Mouse (Mus musculus): ENCODE data around the gene Gm45618. TPM values are rescaled to one million over a fixed set of nuclear protein-coding genes. Genes with fewer than 3 reads are reported as not detected.
"Not testable (repeated sequence)": the region's sequence is repeated elsewhere in the genome, so short reads cannot be mapped to it uniquely, and the experiment has no call there.

Gm45618 gene
- polyA plus RNA-seq, 1 experiment: not detected

DNA sequence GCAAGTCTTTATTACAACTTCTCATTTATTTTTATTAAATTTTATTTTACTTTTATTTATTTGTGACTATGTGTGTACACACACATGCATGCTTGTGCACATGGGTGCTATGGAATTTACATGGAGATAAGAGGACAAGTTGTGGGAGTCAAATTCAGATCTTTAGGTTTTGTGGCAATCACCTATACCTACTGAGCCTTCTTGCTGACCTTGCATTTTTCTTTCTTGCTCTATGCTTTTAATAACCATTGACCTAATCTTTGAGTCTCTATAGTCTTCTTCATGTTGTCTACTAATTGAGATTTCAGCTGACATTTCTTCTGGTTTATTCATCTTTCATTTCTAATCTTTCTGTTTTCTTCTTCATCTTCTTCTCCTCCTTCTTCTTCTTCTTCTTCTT lies 28.1 kb upstream of the Gm45618 start:
- no peak overlapping the region for H3K4me3 ChIP-seq (ENCODE audit: control insufficient read depth, insufficient read depth, low read length)
- no peaks in the 10 kb centered on the region for H3K4me1 ChIP-seq (replicated peaks; ENCODE audit: control insufficient read depth, insufficient read depth, low read length)
- H3K27me3 ChIP-seq (ENCODE audit: control insufficient read depth, insufficient read depth, low read length): no peaks in the 10 kb centered on the region
- TF ChIP-seq POLR2A (IDR thresholded peaks at IDR 0.05; ENCODE audit: control insufficient read depth, extremely low read depth, insufficient read depth, low read length, poor library complexity) (no peak), CTCF (IDR thresholded peaks at IDR 0.05; ENCODE audit: borderline replicate concordance, control insufficient read depth, extremely low read depth, insufficient read depth, low read length, poor library complexity) (no peak)
- no peak for DNase-seq
- H3K27ac ChIP-seq (ENCODE audit: control insufficient read depth, insufficient read depth, low read length): no peak overlapping the region
- no peaks in the 10 kb centered on the region for H3K36me3 ChIP-seq (ENCODE audit: control insufficient read depth, insufficient read depth, low read length)

DNA sequence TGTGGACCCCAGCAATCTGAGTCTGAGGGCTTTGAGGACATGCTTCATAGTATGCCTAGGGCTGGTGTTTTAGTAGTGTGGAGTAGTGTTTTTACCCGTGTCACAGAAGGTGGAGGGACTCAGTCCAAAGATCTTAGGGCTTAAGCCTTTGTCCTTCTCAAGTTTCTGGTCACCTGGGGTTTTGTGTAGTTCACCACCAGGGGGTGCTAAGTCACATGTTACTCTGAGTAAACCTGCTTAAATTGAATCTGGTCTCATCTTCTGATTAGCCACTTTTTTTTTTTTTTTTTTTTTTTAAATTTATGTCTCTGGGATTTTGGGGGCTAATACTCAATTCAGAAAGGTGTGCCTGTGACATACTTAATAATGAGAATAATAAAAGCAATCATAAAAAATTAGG lies 25.5 kb upstream of the Gm45618 start:
- H3K4me1 ChIP-seq (replicated peaks; ENCODE audit: control insufficient read depth, insufficient read depth, low read length): no peaks in the 10 kb centered on the region
- TF ChIP-seq CTCF (IDR thresholded peaks at IDR 0.05; ENCODE audit: borderline replicate concordance, control insufficient read depth, extremely low read depth, insufficient read depth, low read length, poor library complexity) (no peak), POLR2A (IDR thresholded peaks at IDR 0.05; ENCODE audit: control insufficient read depth, extremely low read depth, insufficient read depth, low read length, poor library complexity) (no peak)
- peak; percentile 30 for DNase-seq
- no peaks in the 10 kb centered on the region for H3K36me3 ChIP-seq (ENCODE audit: control insufficient read depth, insufficient read depth, low read length)
- H3K27me3 ChIP-seq (ENCODE audit: control insufficient read depth, insufficient read depth, low read length): no peaks in the 10 kb centered on the region
- WGBS: 6% methylated on average over 1 of the region's 1 CpGs
- no peak overlapping the region for H3K27ac ChIP-seq (ENCODE audit: control insufficient read depth, insufficient read depth, low read length)
- no peak overlapping the region for H3K4me3 ChIP-seq (ENCODE audit: control insufficient read depth, insufficient read depth, low read length)

DNA sequence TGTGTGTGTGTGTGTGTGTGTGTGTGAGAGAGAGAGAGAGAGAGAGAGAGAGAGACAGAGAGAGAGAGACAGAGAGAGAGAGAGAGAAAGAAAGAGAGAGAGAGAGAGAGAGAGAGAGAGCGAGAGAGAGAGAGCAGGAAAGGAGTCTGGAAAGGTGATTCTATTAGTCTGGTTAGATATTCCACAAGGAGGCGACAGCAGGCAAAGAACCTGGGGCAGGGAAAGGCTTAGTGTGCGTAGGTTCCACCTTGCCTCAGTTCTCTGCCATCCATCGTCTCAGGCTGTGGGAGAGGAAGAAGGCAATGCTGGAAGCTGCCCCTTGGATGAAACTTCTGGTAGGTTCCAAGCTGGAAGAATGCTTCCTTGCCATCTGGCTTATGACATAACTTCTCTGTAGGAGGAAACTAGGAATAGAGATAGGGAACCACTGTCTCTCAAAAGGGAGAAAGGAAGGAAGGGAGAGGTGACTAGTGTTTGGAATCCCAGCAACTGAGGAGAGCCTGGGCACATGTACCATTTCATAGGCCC lies 24.9 kb upstream of the Gm45618 start:
- WGBS: 85% methylated on average over 4 of the region's 4 CpGs

GRCm38 (mm10) chr7:142144507-142144906 lies 24.0 kb upstream of the Gm45618 start, which contains the start of gene Gm45337:
Gene Gm45337, minus strand, starts transcription at chr7:142144607.
- 97% methylated on average over 1 of the region's 1 CpGs for WGBS
- H3K4me1 ChIP-seq (replicated peaks; ENCODE audit: control insufficient read depth, insufficient read depth, low read length): no peaks in the 10 kb centered on the region
- no peaks in the 10 kb centered on the region for H3K36me3 ChIP-seq (ENCODE audit: control insufficient read depth, insufficient read depth, low read length)
- H3K27me3 ChIP-seq (ENCODE audit: control insufficient read depth, insufficient read depth, low read length): no peaks in the 10 kb centered on the region
- H3K4me3 ChIP-seq (ENCODE audit: control insufficient read depth, insufficient read depth, low read length): no peak within 1 kb of the TSS
- no peak within 1 kb of the TSS for H3K27ac ChIP-seq (ENCODE audit: control insufficient read depth, insufficient read depth, low read length)
- no peak for DNase-seq
- TF ChIP-seq CTCF (IDR thresholded peaks at IDR 0.05; ENCODE audit: borderline replicate concordance, control insufficient read depth, extremely low read depth, insufficient read depth, low read length, poor library complexity): no peak
- TF ChIP-seq POLR2A (IDR thresholded peaks at IDR 0.05; ENCODE audit: control insufficient read depth, extremely low read depth, insufficient read depth, low read length, poor library complexity): no peak

More for the DNA sequence above, 24.9 kb upstream of the Gm45618 start:
- Histone ChIP-seq H3K36me3 (ENCODE audit: control insufficient read depth, insufficient read depth, low read length) (no peaks in the 10 kb centered on the region), H3K4me3 (ENCODE audit: control insufficient read depth, insufficient read depth, low read length) (no peak overlapping the region), H3K27ac (ENCODE audit: control insufficient read depth, insufficient read depth, low read length) (no peak overlapping the region), H3K27me3 (ENCODE audit: control insufficient read depth, insufficient read depth, low read length) (no peaks in the 10 kb centered on the region), H3K4me1 (replicated peaks; ENCODE audit: control insufficient read depth, insufficient read depth, low read length) (no peaks in the 10 kb centered on the region)
- TF ChIP-seq CTCF (IDR thresholded peaks at IDR 0.05; ENCODE audit: borderline replicate concordance, control insufficient read depth, extremely low read depth, insufficient read depth, low read length, poor library complexity) (no peak), POLR2A (IDR thresholded peaks at IDR 0.05; ENCODE audit: control insufficient read depth, extremely low read depth, insufficient read depth, low read length, poor library complexity) (no peak)
- no peak for DNase-seq

DNA sequence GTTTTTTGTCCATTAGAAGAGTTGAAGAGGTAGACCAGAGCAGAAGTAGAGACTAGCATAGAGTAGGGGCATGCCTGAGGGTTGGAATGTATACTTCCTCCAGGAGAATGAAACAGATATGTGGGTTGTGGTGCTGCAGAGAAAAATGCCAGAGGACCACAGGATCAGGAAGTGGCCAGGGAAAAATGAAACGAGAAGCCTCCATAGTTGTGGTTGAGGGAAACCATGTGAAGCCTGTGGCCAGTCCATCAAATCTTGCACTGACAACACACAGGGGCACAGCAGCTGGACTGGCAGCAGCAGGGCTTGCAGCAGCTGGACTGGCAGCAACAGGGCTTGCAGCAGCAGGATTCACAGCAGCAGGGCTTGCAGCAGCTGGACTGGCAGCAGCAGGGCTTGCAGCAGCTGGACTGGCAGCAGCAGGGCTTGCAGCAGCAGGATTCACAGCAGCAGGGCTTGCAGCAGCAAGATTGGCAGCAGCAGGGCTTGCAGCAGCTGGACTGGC lies 23.0 kb upstream of the Gm45618 start:
- not testable (repeated sequence) for H3K36me3 ChIP-seq (ENCODE audit: control insufficient read depth, insufficient read depth, low read length); DNase-seq; H3K27me3 ChIP-seq (ENCODE audit: control insufficient read depth, insufficient read depth, low read length); H3K4me1 ChIP-seq (replicated peaks; ENCODE audit: control insufficient read depth, insufficient read depth, low read length); H3K27ac ChIP-seq (ENCODE audit: control insufficient read depth, insufficient read depth, low read length); H3K4me3 ChIP-seq (ENCODE audit: control insufficient read depth, insufficient read depth, low read length)
- 0% methylated on average over 1 of the region's 1 CpGs for WGBS

- Histone ChIP-seq H3K27me3 (ENCODE audit: control insufficient read depth, insufficient read depth, low read length) (no peaks in the 10 kb centered on the region), H3K27ac (ENCODE audit: control insufficient read depth, insufficient read depth, low read length) (no peak overlapping the region), H3K36me3 (ENCODE audit: control insufficient read depth, insufficient read depth, low read length) (no peaks in the 10 kb centered on the region), H3K4me1 (replicated peaks; ENCODE audit: control insufficient read depth, insufficient read depth, low read length) (no peaks in the 10 kb centered on the region), H3K4me3 (ENCODE audit: control insufficient read depth, insufficient read depth, low read length) (no peak overlapping the region)
- WGBS: 11% methylated on average over 1 of the region's 1 CpGs
- no peak for DNase-seq
- TF ChIP-seq POLR2A (IDR thresholded peaks at IDR 0.05; ENCODE audit: control insufficient read depth, extremely low read depth, insufficient read depth, low read length, poor library complexity) (no peak), CTCF (IDR thresholded peaks at IDR 0.05; ENCODE audit: borderline replicate concordance, control insufficient read depth, extremely low read depth, insufficient read depth, low read length, poor library complexity) (no peak)
These were observed 20.2 kb upstream of the Gm45618 start for GRCm38 (mm10) chr7:142140696-142141095.

- H3K27me3 ChIP-seq (ENCODE audit: control insufficient read depth, insufficient read depth, low read length); DNase-seq; H3K36me3 ChIP-seq (ENCODE audit: control insufficient read depth, insufficient read depth, low read length); H3K4me3 ChIP-seq (ENCODE audit: control insufficient read depth, insufficient read depth, low read length); H3K4me1 ChIP-seq (replicated peaks; ENCODE audit: control insufficient read depth, insufficient read depth, low read length); H3K27ac ChIP-seq (ENCODE audit: control insufficient read depth, insufficient read depth, low read length): not testable (repeated sequence)
- 6% methylated on average over 2 of the region's 2 CpGs for WGBS
These were observed 15.4 kb upstream of the Gm45618 start, which contains the start of gene Gm39115 for GRCm38 (mm10) chr7:142135934-142136333. Gene Gm39115, minus strand, starts transcription at chr7:142136034.

Measured in thymus, adult 2 months (tissue).